Mouse (Mus musculus) embryonic facial prominence, embryonic 10.5 days (tissue): ENCODE data around the gene Fam122a. TPM values are rescaled to one million over a fixed set of nuclear protein-coding genes. Genes with fewer than 3 reads are reported as not detected.

Experiments
- DNase-seq: peaks from one replicate; pipeline ENCODE4 v3.0.0-alpha.2; 2017; ENCODE audit warnings: low spot score
- H3K27ac ChIP-seq: fragments of 300-500 bp; sonication (generic); replicated peaks from 2 replicates; pipeline ENCODE4 v1.5.1; 2016; ENCODE audit warnings: mild to moderate bottlenecking
- H3K27me3 ChIP-seq: fragments of 300-500 bp; sonication (generic); replicated peaks from 2 replicates; pipeline ENCODE4 v1.6.1; 2016; ENCODE audit warnings: low read depth, mild to moderate bottlenecking; ENCODE audit not compliant: poor library complexity, severe bottlenecking
- H3K36me3 ChIP-seq: fragments of 300-500 bp; sonication (generic); replicated peaks from 2 replicates; pipeline ENCODE4 v1.6.1; 2016; ENCODE audit warnings: mild to moderate bottlenecking, moderate library complexity
- H3K4me1 ChIP-seq: fragments of 300-500 bp; sonication (generic); 2 replicates; pipeline ENCODE4 v1.6.1; 2016
- H3K4me3 ChIP-seq: fragments of 300-500 bp; sonication (generic); 2 replicates; pipeline ENCODE4 v1.5.1; 2016; ENCODE audit warnings: mild to moderate bottlenecking, moderate library complexity
- H3K9me3 ChIP-seq: fragments of 300-500 bp; sonication (generic); 2 replicates; pipeline ENCODE4 v1.6.1; 2016; ENCODE audit warnings: mild to moderate bottlenecking
- WGBS: fragments of 180-500 bp; shearing (Covaris S2); methylation state at CpG from one replicate; pipeline ENCODE4 v1.1.7; 2016; 5-methylcytosine and 5-hydroxymethylcytosine counted together
- polyA plus RNA-seq: library from polyadenylated mRNA; unstranded; fragments of >200 nt; fragmentation: Nextera tagmentation; extraction: Ambion mirVana; gene quantifications from 2 replicates; pipeline ENCODE4 v1.2.1, GENCODE M21; 2016

Fam122a gene
- polyA plus RNA-seq, 1 experiment from 2014 or later = 46.2 TPM

- Histone ChIP-seq H3K27me3 (no peaks in the 10 kb centered on the region), H3K36me3 (no peaks in the 10 kb centered on the region), H3K9me3 (no peaks in the 10 kb centered on the region), H3K4me3 (no peak overlapping the region), H3K4me1 (peaks cover 13% of the 10 kb centered on the region; the same call in 1 of the 2 replicates), H3K27ac (no peak overlapping the region)
- 93% methylated on average over 6 of the region's 6 CpGs for WGBS
- no peak for DNase-seq
Observed at GRCm38 (mm10) chr19:24509391-24509790, 32.2 kb upstream of the Fam122a start.

DNA sequence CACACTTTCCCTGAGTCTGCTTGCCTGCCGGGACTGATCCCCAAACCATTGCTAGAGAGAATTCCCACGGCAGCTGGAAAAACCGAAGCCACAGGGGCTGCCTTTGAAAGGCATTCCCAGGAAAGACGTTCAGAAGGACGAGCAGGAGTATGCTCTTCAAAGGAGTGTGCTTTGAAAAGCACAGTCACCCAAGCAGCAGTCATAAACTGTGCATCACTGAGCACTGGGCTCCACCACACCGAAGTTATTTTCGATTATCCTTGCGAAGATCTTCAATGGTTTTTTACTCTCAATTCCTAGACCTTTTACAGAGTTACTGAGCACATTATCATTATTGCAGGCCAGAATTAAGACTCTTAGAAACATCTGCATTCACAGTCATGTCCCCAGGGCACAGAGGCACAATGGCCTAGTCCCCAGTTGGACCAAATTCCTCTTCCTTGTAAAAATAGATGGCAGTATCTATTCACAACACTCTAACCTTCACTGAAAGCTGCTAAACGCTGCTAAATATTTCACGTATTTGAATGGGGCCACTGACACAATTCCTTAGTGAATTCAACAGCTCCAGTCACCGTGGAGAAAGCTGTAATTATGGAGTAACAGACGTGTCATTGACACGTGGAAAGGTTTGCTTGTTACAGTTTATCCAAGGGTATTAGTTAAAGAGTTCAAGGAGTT is 31.1 kb upstream of the Fam122a start:
- WGBS = 46% methylated on average over 13 of the region's 13 CpGs
- Histone ChIP-seq H3K27me3 (no peaks in the 10 kb centered on the region), H3K4me1 (peaks cover 13% of the 10 kb centered on the region; the same call in 1 of the 2 replicates), H3K36me3 (no peaks in the 10 kb centered on the region), H3K27ac (no peak overlapping the region), H3K4me3 (no peak overlapping the region), H3K9me3 (no peaks in the 10 kb centered on the region)
- DNase-seq = no peak

DNA sequence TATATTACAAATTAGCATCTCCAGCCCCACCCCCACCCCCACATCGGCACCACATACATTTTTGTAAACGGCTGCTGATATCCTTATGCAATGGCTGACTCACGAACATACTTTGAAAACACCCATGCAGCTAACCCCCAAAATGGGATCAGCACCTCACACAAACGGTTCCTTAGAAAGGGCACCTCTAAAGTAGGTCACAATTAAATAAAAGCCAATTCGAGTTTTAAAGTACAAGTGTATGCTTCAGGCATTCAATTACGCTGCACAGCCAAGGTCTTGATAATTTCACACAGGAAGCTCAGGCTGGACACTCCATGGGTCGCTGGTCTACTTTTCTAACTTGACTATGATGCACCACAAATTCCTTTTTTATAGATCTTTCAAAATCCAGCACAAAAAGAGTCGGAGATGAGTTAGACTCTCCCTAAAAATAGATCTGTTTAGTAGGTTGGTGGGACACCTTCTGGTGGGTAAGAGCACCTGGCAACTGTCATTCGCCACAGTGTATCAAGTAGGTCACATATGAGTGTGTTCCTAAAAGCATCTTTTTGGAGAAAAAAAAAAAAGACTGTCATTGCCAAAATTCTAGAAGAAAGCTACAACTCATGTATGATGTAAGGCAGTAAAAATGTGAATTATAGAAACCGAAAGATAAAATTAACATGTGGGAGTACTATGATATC is 25.7 kb upstream of the Fam122a start:
- no peak overlapping the region for H3K4me3 ChIP-seq
- no peak overlapping the region for H3K27ac ChIP-seq
- H3K27me3 ChIP-seq = no peaks in the 10 kb centered on the region
- 86% methylated on average over 10 of the region's 10 CpGs for WGBS
- H3K9me3 ChIP-seq = no peaks in the 10 kb centered on the region
- DNase-seq = no peak
- H3K36me3 ChIP-seq = no peaks in the 10 kb centered on the region
- peaks cover 9% of the 10 kb centered on the region for H3K4me1 ChIP-seq

GRCm38 (mm10) chr19:24501525-24501924 is 24.4 kb upstream of the Fam122a start:
- H3K36me3 ChIP-seq = no peaks in the 10 kb centered on the region
- no peaks in the 10 kb centered on the region for H3K9me3 ChIP-seq
- peak; percentile 10 for DNase-seq
- H3K27me3 ChIP-seq = no peaks in the 10 kb centered on the region
- H3K27ac ChIP-seq = no peak overlapping the region
- H3K4me3 ChIP-seq = no peak overlapping the region
- H3K4me1 ChIP-seq = peaks cover 4% of the 10 kb centered on the region; the same call in 1 of the 2 replicates

DNA sequence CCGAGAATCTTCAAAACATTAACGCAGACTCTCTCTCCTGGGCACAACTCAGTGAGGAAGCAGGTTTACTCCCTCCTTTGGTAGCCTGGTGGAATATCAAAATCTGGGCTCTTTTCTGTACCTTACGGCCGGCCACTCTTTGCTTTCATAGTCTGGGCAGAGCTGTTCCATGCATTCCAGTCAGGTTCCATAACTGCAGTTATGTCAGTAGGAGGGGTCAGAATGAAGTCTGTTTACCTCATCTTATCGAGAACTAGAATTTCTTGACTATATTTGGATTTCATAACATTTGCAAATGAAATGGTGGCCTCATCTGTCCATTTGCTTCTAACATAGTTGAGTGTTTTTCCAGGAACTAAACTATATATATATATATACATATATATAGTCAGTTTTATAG is 23.3 kb upstream of the Fam122a start:
- no peak overlapping the region for H3K4me3 ChIP-seq
- H3K4me1 ChIP-seq = peaks cover 4% of the 10 kb centered on the region; the same call in 1 of the 2 replicates
- WGBS = 91% methylated on average over 5 of the region's 5 CpGs
- H3K27ac ChIP-seq = no peak overlapping the region
- no peak for DNase-seq
- H3K9me3 ChIP-seq = no peaks in the 10 kb centered on the region
- no peaks in the 10 kb centered on the region for H3K36me3 ChIP-seq
- H3K27me3 ChIP-seq = no peaks in the 10 kb centered on the region

GRCm38 (mm10) chr19:24499291-24499690 is 22.1 kb upstream of the Fam122a start:
- H3K9me3 ChIP-seq = no peaks in the 10 kb centered on the region
- no peak for DNase-seq
- 77% methylated on average over 3 of the region's 3 CpGs for WGBS
- H3K4me1 ChIP-seq = peaks cover 4% of the 10 kb centered on the region; the same call in 1 of the 2 replicates
- no peaks in the 10 kb centered on the region for H3K27me3 ChIP-seq
- H3K36me3 ChIP-seq = no peaks in the 10 kb centered on the region
- H3K4me3 ChIP-seq = no peak overlapping the region
- H3K27ac ChIP-seq = no peak overlapping the region

- H3K9me3 ChIP-seq = no peaks in the 10 kb centered on the region
- no peaks in the 10 kb centered on the region for H3K27me3 ChIP-seq
- no peaks in the 10 kb centered on the region for H3K4me1 ChIP-seq
- no peak for DNase-seq
- 84% methylated on average over 4 of the region's 4 CpGs for WGBS
- no peak overlapping the region for H3K4me3 ChIP-seq
- no peak overlapping the region for H3K27ac ChIP-seq
- no peaks in the 10 kb centered on the region for H3K36me3 ChIP-seq
Observed at GRCm38 (mm10) chr19:24493887-24494286, 16.7 kb upstream of the Fam122a start.

DNA sequence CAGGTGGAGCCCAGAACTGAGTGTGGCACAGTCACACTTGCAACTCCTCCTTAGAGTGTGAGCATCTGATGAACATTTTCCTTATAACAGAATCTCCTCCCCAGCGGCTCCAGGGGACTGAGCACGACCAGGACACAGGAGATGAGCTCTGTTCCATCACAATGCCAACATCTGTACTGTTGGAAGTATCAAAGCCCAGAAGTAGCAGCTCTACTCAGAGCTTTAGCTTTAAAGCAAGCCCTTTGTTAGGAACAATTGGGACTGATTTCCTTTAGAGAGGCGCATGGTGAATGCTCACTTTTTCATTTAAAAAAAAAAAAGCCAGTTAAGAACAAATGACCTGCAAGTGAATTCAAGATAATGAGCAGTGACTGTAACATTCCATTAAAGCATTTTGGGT is 14.7 kb upstream of the Fam122a start:
- Histone ChIP-seq H3K27ac (no peak overlapping the region), H3K4me1 (no peaks in the 10 kb centered on the region), H3K4me3 (no peak overlapping the region), H3K36me3 (no peaks in the 10 kb centered on the region), H3K9me3 (no peaks in the 10 kb centered on the region), H3K27me3 (no peaks in the 10 kb centered on the region)
- 35% methylated on average over 3 of the region's 3 CpGs for WGBS
- DNase-seq = no peak

DNA sequence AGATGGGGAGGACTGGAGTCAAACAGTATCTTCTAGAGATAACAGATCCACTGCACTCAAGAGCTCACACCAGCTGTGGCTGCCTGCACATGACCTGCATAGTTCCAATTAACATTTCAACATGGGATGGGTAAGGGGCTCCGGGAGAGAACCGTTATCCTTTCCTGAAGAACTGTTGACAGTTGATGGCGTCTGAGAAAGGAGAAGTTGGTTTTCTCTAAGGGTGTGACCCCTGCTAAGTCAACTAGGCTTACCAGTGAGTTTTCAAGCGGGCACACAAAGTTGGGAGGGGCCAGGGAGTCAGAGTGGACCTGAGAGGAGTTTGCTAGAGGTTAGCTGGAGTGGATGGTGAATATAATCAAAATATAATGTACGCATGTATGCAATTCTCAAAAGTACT is 13.1 kb upstream of the Fam122a start:
- Histone ChIP-seq H3K27ac (no peak overlapping the region), H3K27me3 (no peaks in the 10 kb centered on the region), H3K36me3 (no peaks in the 10 kb centered on the region), H3K4me1 (0 out of 2 replicates have a peak, but pooled peaks cover under 1% of the 10 kb centered on the region), H3K9me3 (no peaks in the 10 kb centered on the region), H3K4me3 (no peak overlapping the region)
- WGBS = 67% methylated on average over 5 of the region's 5 CpGs
- DNase-seq = no peak

DNA sequence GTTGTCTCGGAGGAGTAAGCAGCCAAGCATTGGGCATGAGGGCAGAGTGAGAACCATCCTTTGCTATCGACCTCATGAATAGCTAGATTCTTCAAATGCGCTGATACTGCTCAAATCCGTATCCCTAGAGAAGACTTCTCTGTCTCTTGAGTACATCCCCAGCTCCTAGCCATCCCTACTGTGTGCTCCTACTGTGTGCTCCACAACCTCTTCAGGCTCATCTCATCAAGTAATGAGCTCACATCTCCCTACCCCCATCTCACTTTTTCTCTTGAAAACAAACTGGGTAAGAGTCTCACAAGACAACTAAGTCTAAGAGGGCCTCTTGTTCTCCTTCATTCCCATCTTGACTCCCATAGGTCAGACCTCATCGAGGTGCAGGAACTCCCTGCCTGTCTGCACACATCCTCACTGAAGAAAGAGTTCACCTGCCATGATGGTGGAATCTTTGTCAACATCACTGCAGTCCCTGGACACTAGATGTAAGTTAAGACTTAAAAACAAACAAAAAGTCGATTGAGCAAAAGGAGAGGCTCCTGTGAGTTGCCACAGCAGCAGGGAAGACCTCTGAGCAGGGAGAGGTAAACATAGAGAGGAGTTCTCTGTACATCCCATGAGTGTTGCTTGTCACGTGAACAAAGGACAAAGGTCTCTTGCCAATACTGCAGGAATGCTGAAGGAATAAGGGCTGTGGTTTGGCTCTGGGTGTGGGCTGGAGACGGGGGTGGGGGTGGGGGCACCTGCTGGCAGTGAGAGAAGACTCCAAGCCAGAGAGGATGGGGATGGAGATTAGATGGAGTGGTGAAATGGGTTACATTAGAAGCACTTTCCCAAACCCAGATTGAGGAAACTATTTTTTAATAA is 9.5 kb upstream of the Fam122a start:
- no peak for DNase-seq
- Histone ChIP-seq H3K4me1 (peaks cover 9% of the 10 kb centered on the region; the same call in 1 of the 2 replicates), H3K27me3 (no peaks in the 10 kb centered on the region), H3K36me3 (no peaks in the 10 kb centered on the region), H3K27ac (no peak overlapping the region), H3K9me3 (no peaks in the 10 kb centered on the region), H3K4me3 (no peak overlapping the region)
- 76% methylated on average over 8 of the region's 8 CpGs for WGBS

DNA sequence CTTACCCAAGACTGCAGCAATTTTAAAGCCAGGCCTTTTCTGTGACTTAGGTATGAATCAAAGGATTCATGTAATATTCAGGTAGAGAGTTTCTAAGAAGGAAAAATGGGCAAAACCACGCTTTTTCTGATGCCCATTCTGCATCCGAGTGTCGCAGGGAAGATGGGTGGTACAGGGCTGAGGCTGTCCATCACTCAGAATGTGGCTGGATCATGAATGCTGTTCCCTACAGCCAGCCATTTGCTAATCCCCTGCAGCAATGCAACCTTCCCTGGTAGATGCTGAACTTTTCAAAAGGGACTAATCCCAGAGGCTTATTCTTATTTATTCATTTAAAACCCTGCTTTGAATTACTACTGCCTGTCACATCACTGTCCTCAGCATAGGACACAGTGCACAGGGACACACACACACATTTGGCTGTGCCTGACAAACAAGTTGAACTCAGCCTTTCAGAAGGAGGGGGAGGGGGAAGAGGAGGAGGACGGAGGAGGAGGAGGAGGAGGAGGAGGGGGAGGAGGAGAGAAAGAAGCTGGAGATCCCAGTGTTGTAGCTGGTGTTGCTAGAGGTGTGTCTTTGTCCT is 7.5 kb upstream of the Fam122a start:
- no peaks in the 10 kb centered on the region for H3K9me3 ChIP-seq
- peaks cover 9% of the 10 kb centered on the region; the same call in 1 of the 2 replicates for H3K4me1 ChIP-seq
- DNase-seq = no peak
- H3K27ac ChIP-seq = no peak overlapping the region
- 45% methylated on average over 4 of the region's 4 CpGs for WGBS
- no peak overlapping the region for H3K4me3 ChIP-seq
- no peaks in the 10 kb centered on the region for H3K27me3 ChIP-seq
- H3K36me3 ChIP-seq = no peaks in the 10 kb centered on the region

GRCm38 (mm10) chr19:24480916-24481315 is 3.8 kb upstream of the Fam122a start:
- Histone ChIP-seq H3K4me3 (no peak overlapping the region), H3K9me3 (no peaks in the 10 kb centered on the region), H3K4me1 (peaks cover 18% of the 10 kb centered on the region), H3K36me3 (no peaks in the 10 kb centered on the region), H3K27ac (no peak overlapping the region), H3K27me3 (no peaks in the 10 kb centered on the region)
- 68% methylated on average over 2 of the region's 2 CpGs for WGBS
- no peak for DNase-seq
